Mouse (Mus musculus) megakaryocyte, embryonic 14.5 days (primary cell): ENCODE data around the gene Phf23.

Experiments
- FLI1 ChIP-seq: IDR thresholded peaks from 2 replicates; pipeline ENCODE4 v1.6.1; 2012; ENCODE audit warnings: low read length, inconsistent platforms, mixed read lengths
- GATA1 ChIP-seq: IDR thresholded peaks from 3 replicates; pipeline ENCODE4 v1.6.1; 2012; ENCODE audit warnings: mixed read lengths, low read length, inconsistent platforms, borderline replicate concordance

GRCm38 (mm10) chr11:69995391-69995960 is at the start of gene Phf23:
- no peak for TF ChIP-seq GATA1
- TF ChIP-seq FLI1 = peak; percentile 75
